Mouse (Mus musculus) left cerebral cortex, adult 6 months (tissue): ENCODE measurements around the gene Olfr1387. TPM values are rescaled to one million over a fixed set of nuclear protein-coding genes. Genes with fewer than 3 reads are reported as not detected.

Source experiments
- long read RNA-seq, 2 experiments: library from polyadenylated mRNA; unstranded; transcript quantifications; one replicate each; pipeline ENCODE4 v2.0.0; 2019 to 2020
- polyA plus RNA-seq: library from polyadenylated mRNA; unstranded; fragments of <200 nt; fragmentation: Nextera tagmentation; gene quantifications from 2 replicates; pipeline ENCODE4 v1.2.3, GENCODE M21; 2021

The Olfr1387 gene
- not detected in 2 replicates for polyA plus RNA-seq
- long read RNA-seq, experiment 1 = 0 reads
- long read RNA-seq, experiment 2 = 0 reads

DNA sequence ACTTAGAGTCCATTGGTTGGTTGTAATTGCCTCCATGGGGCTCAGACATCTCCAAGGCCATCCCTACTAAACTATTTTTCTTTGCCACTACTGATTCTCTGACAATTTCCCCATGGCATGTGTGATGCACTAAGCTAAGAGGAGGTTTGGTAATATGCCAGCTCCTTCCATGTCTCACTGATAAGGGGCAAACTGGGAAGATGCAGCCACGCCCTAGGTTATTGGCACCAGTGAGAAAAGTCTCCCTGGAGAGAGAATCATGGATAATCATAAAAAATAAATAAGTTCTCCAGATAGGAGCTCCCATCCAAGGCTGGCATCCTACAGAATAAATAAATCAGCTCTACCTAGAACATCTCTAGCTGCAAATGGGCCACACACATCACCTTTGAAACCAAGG is at the start of gene Olfr1387:
Olfr1387 (plus strand) TSS at position 301 of the 400 bp plus-strand sequence.

DNA sequence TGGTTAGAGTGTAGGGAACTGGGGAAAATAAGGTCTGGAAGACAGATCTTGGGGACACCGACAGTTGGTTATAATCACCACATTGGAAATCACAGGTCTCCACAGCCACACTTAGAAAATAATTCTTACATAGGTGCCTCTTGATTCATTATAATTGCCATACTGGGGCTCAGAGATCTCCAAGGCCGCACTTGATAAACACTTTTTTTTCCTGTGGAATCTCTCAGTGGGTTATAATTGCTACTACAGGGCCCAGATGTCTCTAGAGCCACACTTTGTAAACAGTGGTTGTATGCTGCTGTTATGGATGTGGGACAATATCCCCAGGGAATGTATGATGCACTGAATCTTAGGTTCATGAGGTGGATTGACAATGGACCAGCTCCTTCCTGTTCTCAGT is 32.4 kb upstream of the Olfr1387 start, which contains the start of gene Olfr1389:
Olfr1389 (plus strand) TSS at position 301 of the 400 bp plus-strand sequence.

DNA sequence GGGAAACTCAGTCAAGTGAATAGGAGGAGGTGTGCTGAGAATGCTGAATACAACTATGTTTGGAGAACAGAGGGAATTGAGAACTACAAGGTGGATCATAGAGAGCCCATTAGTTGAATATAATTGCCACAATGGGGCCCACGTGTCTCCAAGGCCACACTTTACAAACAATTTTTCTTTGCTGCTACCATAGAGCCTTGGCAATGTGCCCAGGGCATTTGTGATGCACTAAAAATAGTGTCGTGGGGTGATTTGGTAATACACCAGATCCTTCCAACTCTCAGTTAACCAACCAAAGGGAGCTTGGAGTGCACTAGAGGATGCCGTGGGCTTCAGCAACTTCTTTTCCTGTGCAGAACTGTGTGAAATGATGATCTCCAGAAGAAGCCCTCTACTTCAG is 18.7 kb upstream of the Olfr1387 start, which contains the start of gene Olfr1388:
Olfr1388 (plus strand) TSS at position 214 of the 400 bp plus-strand sequence.

DNA sequence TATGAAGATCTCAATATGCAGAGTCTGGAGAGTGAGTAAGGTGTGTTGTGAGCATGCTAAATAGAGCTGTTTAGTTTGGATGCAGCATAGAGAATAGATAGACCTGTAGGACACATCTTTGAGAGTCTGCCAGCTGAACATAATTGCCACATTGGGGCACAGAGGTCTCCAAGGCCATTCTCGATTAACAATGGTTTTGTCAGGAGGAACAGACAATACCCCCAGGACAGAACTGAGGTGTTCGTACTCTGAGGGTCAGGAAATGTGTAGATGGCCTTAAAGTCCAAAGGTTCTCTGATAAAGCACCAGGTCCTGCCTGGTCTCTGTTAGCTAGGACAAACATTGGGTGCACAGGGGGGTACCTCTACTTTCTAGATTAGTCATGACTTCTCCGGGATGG is 9.6 kb downstream of the Olfr1387 start, which contains the start of gene Olfr1386:
Olfr1386 (plus strand) TSS at position 301 of the 400 bp plus-strand sequence.

DNA sequence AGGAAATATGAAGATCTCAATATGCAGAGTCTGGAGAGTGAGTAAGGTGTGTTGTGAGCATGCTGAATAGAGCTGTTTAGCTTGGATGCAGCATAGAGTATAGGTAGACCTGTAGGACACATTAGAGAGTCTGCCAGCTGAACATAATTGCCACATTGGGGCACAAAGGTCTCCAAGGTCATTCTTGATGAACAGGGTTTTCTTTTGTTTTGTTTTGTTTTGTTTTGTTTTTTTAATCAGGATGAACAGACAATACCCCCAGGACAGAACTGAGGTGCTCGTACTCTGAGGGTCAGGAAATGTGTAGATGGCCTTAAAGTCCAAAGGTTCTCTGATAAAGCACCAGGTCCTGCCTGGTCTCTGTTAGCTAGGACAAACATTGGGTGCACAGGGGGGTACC is 33.6 kb downstream of the Olfr1387 start, which contains the start of gene Olfr1385:
Olfr1385 (plus strand) TSS at position 301 of the 400 bp plus-strand sequence.

Other genes starting within 250 kb of the Olfr1387 start
- 12.8 and 18.8 TPM in 2 replicates for gene Mgat1, start 211.2 kb upstream of the Olfr1387 start, polyA plus RNA-seq
- 0.11 and 0.13 TPM in 2 replicates for gene Olfr1393, start 177.0 kb upstream of the Olfr1387 start, polyA plus RNA-seq
- not detected in 2 replicates for gene Olfr1392, start 170.1 kb upstream of the Olfr1387 start, polyA plus RNA-seq
- not detected in 2 replicates for gene Olfr10, start 150.6 kb upstream of the Olfr1387 start, polyA plus RNA-seq
- not detected in 2 replicates for gene Olfr1391, start 132.6 kb upstream of the Olfr1387 start, polyA plus RNA-seq
- not detected in 2 replicates for gene Olfr1390, start 120.2 kb upstream of the Olfr1387 start, polyA plus RNA-seq
- not detected in 2 replicates for gene Olfr1389, start 32.3 kb upstream of the Olfr1387 start, polyA plus RNA-seq
- not detected in 2 replicates for gene Olfr1388, start 18.7 kb upstream of the Olfr1387 start, polyA plus RNA-seq
- not detected in 2 replicates for gene Olfr1386, start 9.7 kb downstream of the Olfr1387 start, polyA plus RNA-seq
- gene Olfr1385, start 33.7 kb downstream of the Olfr1387 start, polyA plus RNA-seq = not detected in 2 replicates
- gene Olfr1384, start 51.4 kb downstream of the Olfr1387 start, polyA plus RNA-seq = not detected in 2 replicates
- gene Olfr1383, start 64.3 kb downstream of the Olfr1387 start, polyA plus RNA-seq = not detected in 2 replicates
- not detected in 2 replicates for gene Olfr1382, start 72.9 kb downstream of the Olfr1387 start, polyA plus RNA-seq
- not detected in 2 replicates for gene Olfr1381, start 88.1 kb downstream of the Olfr1387 start, polyA plus RNA-seq
- gene Olfr1380, start 101.5 kb downstream of the Olfr1387 start, polyA plus RNA-seq = not detected in 2 replicates
- 0.40 and 0.74 TPM in 2 replicates for gene Flt4, start 153.9 kb downstream of the Olfr1387 start, polyA plus RNA-seq
- 0.49 TPM in 1 of 2 replicates, not detected in the other for gene Scgb3a1, start 208.3 kb downstream of the Olfr1387 start, polyA plus RNA-seq